Mouse (Mus musculus) forelimb bud, embryonic 11.5 days (tissue): ENCODE measurements around the gene Gm14406.
"Not testable (repeated sequence)": the region's sequence is repeated elsewhere in the genome, so short reads cannot be mapped to it uniquely, and the experiment has no call there.

Source experiments
- DNase-seq: peaks from one replicate; pipeline ENCODE4 v3.0.0-alpha.2; 2012; ENCODE audit warnings: low read depth, low spot score

Gm14406 gene

DNA sequence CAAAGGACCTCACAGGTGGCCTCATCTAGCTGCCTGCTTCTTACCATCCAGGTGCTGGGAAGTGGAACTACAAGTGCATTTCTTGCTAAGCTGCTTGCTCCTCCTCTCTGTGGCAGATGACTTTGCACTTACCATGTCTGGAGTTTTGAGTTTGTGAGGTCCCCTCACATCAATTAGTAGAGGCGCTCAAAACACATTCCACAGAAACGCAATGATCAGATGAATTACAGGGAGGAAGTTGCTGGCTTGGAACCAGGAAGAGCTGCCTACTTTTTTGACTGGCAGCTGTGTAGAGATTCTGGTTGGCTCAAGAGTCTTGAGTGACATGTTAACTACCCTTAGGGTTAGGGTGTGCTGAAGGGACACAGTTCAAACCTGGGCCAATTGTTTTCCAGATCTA lies at the start of gene Gm14406:
Gene Gm14406 (minus strand): TSS at position 213 of the 400 bp plus-strand sequence.
- not testable (repeated sequence) for DNase-seq

DNA sequence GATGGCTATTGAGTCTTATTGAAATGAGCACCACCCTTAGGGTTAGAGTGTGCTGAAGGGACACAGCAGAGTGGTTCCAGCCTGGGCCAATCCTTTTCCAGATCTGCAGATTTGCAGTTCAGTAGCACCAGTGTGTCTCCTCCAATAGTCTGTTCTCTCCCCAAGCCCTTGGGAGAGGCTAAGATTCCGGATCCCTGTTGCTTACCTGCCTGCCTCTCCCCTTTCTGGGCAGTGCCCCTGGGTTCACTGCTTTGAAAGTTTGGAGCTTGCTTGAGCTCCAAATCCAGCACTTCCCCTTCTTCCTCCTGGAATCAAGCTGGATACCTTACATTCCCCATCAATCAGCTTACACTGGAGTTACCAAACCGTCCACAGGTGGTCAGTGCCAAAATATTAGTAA lies 2.9 kb downstream of the Gm14406 start:
- not testable (repeated sequence) for DNase-seq

DNA sequence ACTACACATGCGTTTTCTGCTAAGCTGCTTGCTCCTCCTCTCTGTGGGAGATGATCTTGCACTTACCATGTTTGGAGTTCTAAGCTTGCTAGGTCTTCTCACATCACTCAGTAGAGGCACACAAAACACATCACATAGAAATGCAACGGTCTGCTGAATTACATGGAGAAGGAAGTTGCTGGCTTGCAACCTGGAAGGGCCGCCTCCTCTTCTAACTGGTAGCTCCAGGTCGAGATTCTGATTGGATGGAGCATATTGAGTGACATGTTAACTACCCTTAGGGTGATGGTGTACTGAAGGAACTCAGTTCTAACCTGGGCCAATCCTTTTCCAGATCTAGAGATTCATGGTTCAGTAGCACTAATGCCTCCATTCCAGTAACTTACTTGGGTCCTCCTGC lies 18.6 kb downstream of the Gm14406 start:
- not testable (repeated sequence) for DNase-seq

DNA sequence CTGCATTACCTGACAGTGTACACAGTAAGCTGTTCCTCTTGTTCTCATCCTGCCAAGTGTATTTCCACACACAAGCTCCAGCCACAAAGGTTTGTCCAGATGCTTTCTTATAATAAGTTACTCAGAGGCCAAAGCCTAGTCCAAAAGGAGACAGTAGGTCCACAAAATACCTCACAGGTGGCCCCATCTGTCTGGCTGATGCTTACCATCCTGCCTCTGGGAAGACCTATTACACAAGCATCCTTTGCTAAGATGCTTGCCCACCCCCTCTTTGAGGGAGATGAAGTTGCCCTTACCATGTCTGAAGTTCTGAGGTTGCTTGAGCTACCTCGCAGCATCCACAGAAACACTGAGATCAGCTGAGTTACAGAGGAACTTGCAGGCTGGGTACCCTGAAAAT lies 22.7 kb downstream of the Gm14406 start:
- DNase-seq = not testable (repeated sequence)

DNA sequence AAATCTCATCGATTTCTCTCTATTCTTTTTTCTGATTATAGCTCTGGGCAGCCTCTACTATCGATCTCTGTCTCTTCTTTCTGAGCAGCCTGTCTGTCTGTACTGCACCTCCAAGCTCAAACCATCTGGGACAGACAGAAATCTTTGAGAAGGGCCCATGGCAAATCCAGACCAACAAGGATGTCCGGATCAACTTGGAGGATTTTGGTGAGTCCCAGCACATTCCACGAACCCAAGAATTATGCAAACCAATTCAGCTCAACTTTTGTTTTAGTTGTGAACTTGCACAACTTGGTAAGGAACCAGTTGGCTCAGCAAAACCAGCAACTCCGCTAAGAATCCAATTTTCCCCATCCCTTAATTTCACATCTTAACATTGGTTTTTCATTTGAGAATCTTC lies 40.3 kb downstream of the Gm14406 start:
- DNase-seq = not testable (repeated sequence)

- not testable (repeated sequence) for DNase-seq
Measured at GRCm38 (mm10) chr2:177537141-177537540, 40.9 kb downstream of the Gm14406 start.

GRCm38 (mm10) chr2:177535876-177536275 lies 42.1 kb downstream of the Gm14406 start:
- DNase-seq = no peak

- not testable (repeated sequence) for DNase-seq
Measured at GRCm38 (mm10) chr2:177524171-177524570, 53.8 kb downstream of the Gm14406 start.

- DNase-seq = not testable (repeated sequence)
Measured at GRCm38 (mm10) chr2:177523674-177524073, 54.3 kb downstream of the Gm14406 start.

DNA sequence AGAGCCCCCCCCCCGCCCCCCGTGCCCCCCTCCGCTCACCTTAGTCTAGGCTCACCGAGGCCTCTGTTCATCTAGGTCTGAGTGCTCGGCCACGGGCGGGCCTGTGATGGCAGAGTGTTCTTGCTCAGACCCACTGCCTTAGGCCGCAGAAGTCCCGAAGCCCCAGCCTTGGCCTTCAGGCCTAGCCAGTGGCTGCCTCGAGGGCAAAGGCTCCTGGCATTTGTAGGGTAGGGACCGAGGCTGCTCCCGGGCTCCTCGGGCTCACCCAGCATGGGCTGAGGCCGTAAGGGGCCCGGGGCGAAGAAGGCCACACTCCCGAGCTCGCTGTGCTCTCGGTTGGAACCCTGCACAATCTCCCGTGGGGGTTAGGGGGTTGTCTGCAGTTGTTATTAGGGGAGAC lies 54.9 kb downstream of the Gm14406 start:
- DNase-seq = no peak

GRCm38 (mm10) chr2:177520035-177520434 lies 58.0 kb downstream of the Gm14406 start:
- DNase-seq = no peak
